Mouse (Mus musculus): Measurements from ENCODE around the gene Dgkg. TPM values are rescaled to one million over a fixed set of nuclear protein-coding genes. Genes with fewer than 3 reads are reported as not detected.

The Dgkg gene
- polyA plus RNA-seq, 1 experiment, result 44.3 TPM

DNA sequence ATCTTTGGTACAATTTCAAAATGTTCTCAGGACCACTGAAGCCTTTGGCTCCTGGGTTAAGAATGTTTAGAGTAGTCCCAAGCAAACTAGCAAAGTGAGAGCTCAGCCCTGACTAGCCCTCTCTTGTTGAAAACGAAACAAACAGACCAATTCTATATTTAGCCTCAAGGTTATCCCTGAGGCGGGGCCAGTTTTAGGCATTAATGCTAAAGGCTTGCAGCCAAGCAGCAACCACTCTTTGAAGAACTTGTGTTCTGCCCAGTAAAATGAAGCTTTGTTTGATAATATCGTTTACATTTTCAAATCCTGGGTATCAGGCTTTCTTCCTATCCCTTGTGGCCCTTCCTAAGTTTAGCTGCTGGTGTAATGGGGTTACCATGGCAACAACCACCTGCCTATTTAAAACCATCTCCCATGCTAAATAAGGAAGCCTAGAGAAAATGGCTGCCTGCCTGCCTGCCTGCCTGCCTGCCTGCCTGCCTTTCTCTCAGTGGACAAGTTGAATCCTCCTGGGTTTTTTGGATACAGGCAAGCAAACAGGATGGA lies 111.9 kb downstream of the Dgkg start:
- 7% methylated on average over 3 of the region's 3 CpGs for WGBS
- no peak for TF ChIP-seq POLR2A (IDR thresholded peaks at IDR 0.05; ENCODE audit: borderline replicate concordance, insufficient read depth, low read length)
- no peak for TF ChIP-seq CTCF (IDR thresholded peaks at IDR 0.05; ENCODE audit: borderline replicate concordance, insufficient read depth, low read depth, low read length)
- DNase-seq, result peak; percentile 40 to 76
- Histone ChIP-seq H3K4me1 (ENCODE audit: control insufficient read depth, insufficient read depth, low read length) (peaks cover 19% of the 10 kb centered on the region), H3K4me3 (replicated peaks; ENCODE audit: insufficient read depth, low read depth, low read length) (no peak overlapping the region), H3K27ac (ENCODE audit: insufficient read depth, low read length) (no peak overlapping the region), H3K27me3 (ENCODE audit: control insufficient read depth, insufficient read depth, low read length) (no peaks in the 10 kb centered on the region)

DNA sequence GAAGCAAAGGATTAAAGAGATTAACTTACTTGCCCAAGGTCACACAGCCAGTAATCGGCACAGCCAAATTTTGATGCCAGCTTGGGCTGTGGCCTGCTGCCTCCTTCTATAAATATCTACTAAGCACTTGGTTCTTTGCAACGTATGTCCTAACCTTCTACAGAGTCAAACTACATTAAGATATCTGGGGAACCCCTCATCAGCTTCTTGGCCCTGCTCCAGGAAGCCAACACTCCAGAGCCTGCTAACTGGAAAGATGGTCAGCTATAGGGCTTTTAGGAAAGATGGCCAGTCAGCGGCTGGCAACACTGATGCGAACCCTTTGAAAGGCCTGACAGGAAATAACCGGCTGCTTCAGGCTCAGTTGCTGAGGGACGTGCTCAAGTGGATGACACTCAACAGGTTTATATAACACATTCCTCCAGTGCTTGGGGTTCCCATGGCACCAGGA lies 114.3 kb downstream of the Dgkg start:
- no peak for TF ChIP-seq CTCF (IDR thresholded peaks at IDR 0.05; ENCODE audit: borderline replicate concordance, insufficient read depth, low read depth, low read length)
- no peak for TF ChIP-seq POLR2A (IDR thresholded peaks at IDR 0.05; ENCODE audit: borderline replicate concordance, insufficient read depth, low read length)
- no peak for DNase-seq
- Histone ChIP-seq H3K4me1 (ENCODE audit: control insufficient read depth, insufficient read depth, low read length) (peaks cover 9% of the 10 kb centered on the region; the same call in 1 of the 2 replicates), H3K4me3 (replicated peaks; ENCODE audit: insufficient read depth, low read depth, low read length) (no peak overlapping the region), H3K27me3 (ENCODE audit: control insufficient read depth, insufficient read depth, low read length) (no peaks in the 10 kb centered on the region), H3K27ac (ENCODE audit: insufficient read depth, low read length) (no peak overlapping the region)
- 32% methylated on average over 6 of the region's 6 CpGs for WGBS

- H3K27ac ChIP-seq (ENCODE audit: insufficient read depth, low read length), result no peak overlapping the region
- no peaks in the 10 kb centered on the region for H3K4me1 ChIP-seq (ENCODE audit: control insufficient read depth, insufficient read depth, low read length)
- TF ChIP-seq POLR2A (IDR thresholded peaks at IDR 0.05; ENCODE audit: borderline replicate concordance, insufficient read depth, low read length), result no peak
- no peak for TF ChIP-seq CTCF (IDR thresholded peaks at IDR 0.05; ENCODE audit: borderline replicate concordance, insufficient read depth, low read depth, low read length)
- WGBS, result 80% methylated on average over 6 of the region's 6 CpGs
- no peaks in the 10 kb centered on the region for H3K27me3 ChIP-seq (ENCODE audit: control insufficient read depth, insufficient read depth, low read length)
- H3K4me3 ChIP-seq (replicated peaks; ENCODE audit: insufficient read depth, low read depth, low read length), result no peak overlapping the region
- no peak for DNase-seq
Measured at GRCm38 (mm10) chr16:22539275-22539674, 117.7 kb downstream of the Dgkg start.

DNA sequence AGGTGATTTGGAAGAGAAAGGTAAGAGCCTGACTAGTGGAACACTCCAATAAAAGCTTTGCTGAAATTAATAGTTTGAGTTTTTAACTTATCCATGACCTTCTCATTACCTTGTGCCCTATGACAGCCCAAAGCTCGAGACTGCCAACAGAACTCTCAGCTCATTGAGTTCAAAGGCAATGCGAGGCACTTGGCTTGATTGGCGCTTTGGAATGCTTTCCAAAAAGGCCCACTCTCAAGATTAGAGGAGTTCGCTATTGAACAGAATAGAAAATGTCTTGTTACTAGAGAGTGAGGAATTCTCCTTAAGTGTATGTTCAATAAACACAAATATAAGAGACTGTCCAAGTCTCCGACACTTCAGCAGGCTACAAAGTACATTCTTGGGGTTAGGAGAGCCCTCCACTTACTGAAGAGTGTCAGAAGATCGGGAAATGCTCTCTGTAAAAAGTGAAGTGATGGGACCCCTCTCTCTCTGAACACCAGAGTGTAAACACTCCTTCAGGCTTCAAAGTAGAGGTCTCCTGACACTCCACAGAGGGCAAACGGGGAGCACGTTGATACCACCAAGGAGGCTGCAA lies 120.3 kb downstream of the Dgkg start:
- TF ChIP-seq CTCF (IDR thresholded peaks at IDR 0.05; ENCODE audit: borderline replicate concordance, insufficient read depth, low read depth, low read length), result no peak
- TF ChIP-seq POLR2A (IDR thresholded peaks at IDR 0.05; ENCODE audit: borderline replicate concordance, insufficient read depth, low read length), result no peak
- no peak overlapping the region for H3K4me3 ChIP-seq (replicated peaks; ENCODE audit: insufficient read depth, low read depth, low read length)
- H3K27me3 ChIP-seq (ENCODE audit: control insufficient read depth, insufficient read depth, low read length), result no peaks in the 10 kb centered on the region
- no peaks in the 10 kb centered on the region for H3K4me1 ChIP-seq (ENCODE audit: control insufficient read depth, insufficient read depth, low read length)
- no peak for DNase-seq
- no peak overlapping the region for H3K27ac ChIP-seq (ENCODE audit: insufficient read depth, low read length)
- 81% methylated on average over 8 of the region's 8 CpGs for WGBS

- no peak for DNase-seq
- 81% methylated on average over 3 of the region's 3 CpGs for WGBS
- Histone ChIP-seq H3K4me1 (ENCODE audit: control insufficient read depth, insufficient read depth, low read length) (no peaks in the 10 kb centered on the region; the same call in 1 of the 2 replicates), H3K4me3 (replicated peaks; ENCODE audit: insufficient read depth, low read depth, low read length) (no peak overlapping the region), H3K27ac (ENCODE audit: insufficient read depth, low read length) (no peak overlapping the region), H3K27me3 (ENCODE audit: control insufficient read depth, insufficient read depth, low read length) (no peaks in the 10 kb centered on the region)
- no peak for TF ChIP-seq CTCF (IDR thresholded peaks at IDR 0.05; ENCODE audit: borderline replicate concordance, insufficient read depth, low read depth, low read length)
- TF ChIP-seq POLR2A (IDR thresholded peaks at IDR 0.05; ENCODE audit: borderline replicate concordance, insufficient read depth, low read length), result no peak
Measured at GRCm38 (mm10) chr16:22533087-22533486, 123.9 kb downstream of the Dgkg start.

DNA sequence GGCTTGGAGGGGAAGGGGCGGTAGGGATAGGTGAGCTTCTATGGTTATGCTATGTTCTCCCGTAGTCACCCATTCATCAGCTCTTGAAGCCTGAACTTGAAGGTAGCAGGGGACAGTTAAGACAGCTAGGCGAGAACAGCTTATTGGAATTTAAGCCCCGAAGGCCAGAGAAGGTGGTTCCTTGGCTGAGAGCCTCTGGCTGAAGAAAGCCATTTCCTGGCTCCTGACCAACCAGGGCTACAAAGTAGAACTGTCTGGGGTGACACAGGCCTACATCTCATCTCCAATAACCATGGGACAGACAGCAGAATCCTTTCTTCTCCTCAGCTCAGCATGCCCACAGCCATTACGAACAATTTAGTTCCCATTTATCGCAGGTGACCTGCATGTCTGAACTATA lies 125.2 kb downstream of the Dgkg start:
- Histone ChIP-seq H3K27ac (ENCODE audit: insufficient read depth, low read length) (no peak overlapping the region), H3K4me1 (ENCODE audit: control insufficient read depth, insufficient read depth, low read length) (peaks cover 6% of the 10 kb centered on the region), H3K27me3 (ENCODE audit: control insufficient read depth, insufficient read depth, low read length) (no peaks in the 10 kb centered on the region), H3K4me3 (replicated peaks; ENCODE audit: insufficient read depth, low read depth, low read length) (no peak overlapping the region)
- 59% methylated on average over 6 of the region's 6 CpGs for WGBS
- TF ChIP-seq POLR2A (IDR thresholded peaks at IDR 0.05; ENCODE audit: borderline replicate concordance, insufficient read depth, low read length), result no peak
- TF ChIP-seq CTCF (IDR thresholded peaks at IDR 0.05; ENCODE audit: borderline replicate concordance, insufficient read depth, low read depth, low read length), result no peak
- peak; percentile 41 to 51 for DNase-seq

GRCm38 (mm10) chr16:22531041-22531440 lies 126.0 kb downstream of the Dgkg start:
- no peak overlapping the region for H3K27ac ChIP-seq (ENCODE audit: insufficient read depth, low read length)
- H3K4me1 ChIP-seq (ENCODE audit: control insufficient read depth, insufficient read depth, low read length), result peaks cover 6% of the 10 kb centered on the region
- no peaks in the 10 kb centered on the region for H3K27me3 ChIP-seq (ENCODE audit: control insufficient read depth, insufficient read depth, low read length)
- DNase-seq, result no peak
- 83% methylated on average over 9 of the region's 9 CpGs for WGBS
- no peak overlapping the region for H3K4me3 ChIP-seq (replicated peaks; ENCODE audit: insufficient read depth, low read depth, low read length)
- TF ChIP-seq POLR2A (IDR thresholded peaks at IDR 0.05; ENCODE audit: borderline replicate concordance, insufficient read depth, low read length) (no peak), CTCF (IDR thresholded peaks at IDR 0.05; ENCODE audit: borderline replicate concordance, insufficient read depth, low read depth, low read length) (no peak)

DNA sequence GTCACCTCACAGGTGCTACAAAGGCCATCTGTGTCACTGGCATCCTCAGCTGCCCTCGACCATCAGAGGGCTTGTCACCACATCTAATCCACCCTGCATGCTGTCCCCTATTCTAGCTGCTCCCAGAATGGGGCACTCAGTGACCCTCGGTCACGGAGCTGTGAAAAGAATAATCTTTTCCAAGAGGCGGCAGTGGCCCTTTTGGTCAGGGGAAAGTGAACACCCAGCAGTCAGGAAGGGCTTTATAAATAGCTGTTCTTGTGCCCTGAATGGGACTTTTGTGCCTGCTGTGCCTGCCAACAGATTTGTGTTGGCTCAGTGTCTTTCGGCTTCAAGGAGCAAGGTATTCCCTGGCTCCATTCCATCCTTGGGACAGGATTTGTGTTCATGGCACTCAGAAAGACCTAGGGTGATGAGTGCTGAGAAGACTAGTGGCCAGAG lies 129.5 kb downstream of the Dgkg start:
- WGBS, result 5% methylated on average over 5 of the region's 5 CpGs
- peak overlapping the region; percentile 53; the same call in 1 of the 2 replicates for H3K27ac ChIP-seq (ENCODE audit: insufficient read depth, low read length)
- H3K4me3 ChIP-seq (replicated peaks; ENCODE audit: insufficient read depth, low read depth, low read length), result no peak overlapping the region
- H3K4me1 ChIP-seq (ENCODE audit: control insufficient read depth, insufficient read depth, low read length), result peaks cover 6% of the 10 kb centered on the region
- TF ChIP-seq CTCF (IDR thresholded peaks at IDR 0.05; ENCODE audit: borderline replicate concordance, insufficient read depth, low read depth, low read length), result no peak
- no peak for TF ChIP-seq POLR2A (IDR thresholded peaks at IDR 0.05; ENCODE audit: borderline replicate concordance, insufficient read depth, low read length)
- no peaks in the 10 kb centered on the region for H3K27me3 ChIP-seq (ENCODE audit: control insufficient read depth, insufficient read depth, low read length)
- DNase-seq, result peak; percentile 67 to 85

Measured in cerebellum, adult 2 months (tissue).